Mouse (Mus musculus) left cerebral cortex, postnatal 25 days (tissue): ENCODE measurements around the gene Mapkap1. TPM values are rescaled to one million over a fixed set of nuclear protein-coding genes. Genes with fewer than 3 reads are reported as not detected.
A peak's percentile ranks its signal among the peaks of the same experiment; 100 is the strongest.

Source experiments
- DNase-seq, 2 experiments: peaks; one replicate each; pipeline ENCODE4 v3.0.0; 2022; ENCODE audit warnings: low spot score in 2 of 2, mixed read lengths in 1 of 2
- intact Hi-C: fragments of 180-260 bp; cut with DNase I; formaldehyde crosslinking; loops from one replicate; pipeline ENCODE4 v1.15.1; 2025
- total RNA-seq, 2 experiments: library from RNA; stranded (reverse); gene quantifications; 2 replicates each; pipeline ENCODE4 v1.2.3; 2021

Gene Mapkap1
- total RNA-seq, 2 experiments from 2014 or later: 73.2 to 73.7 TPM

DNA sequence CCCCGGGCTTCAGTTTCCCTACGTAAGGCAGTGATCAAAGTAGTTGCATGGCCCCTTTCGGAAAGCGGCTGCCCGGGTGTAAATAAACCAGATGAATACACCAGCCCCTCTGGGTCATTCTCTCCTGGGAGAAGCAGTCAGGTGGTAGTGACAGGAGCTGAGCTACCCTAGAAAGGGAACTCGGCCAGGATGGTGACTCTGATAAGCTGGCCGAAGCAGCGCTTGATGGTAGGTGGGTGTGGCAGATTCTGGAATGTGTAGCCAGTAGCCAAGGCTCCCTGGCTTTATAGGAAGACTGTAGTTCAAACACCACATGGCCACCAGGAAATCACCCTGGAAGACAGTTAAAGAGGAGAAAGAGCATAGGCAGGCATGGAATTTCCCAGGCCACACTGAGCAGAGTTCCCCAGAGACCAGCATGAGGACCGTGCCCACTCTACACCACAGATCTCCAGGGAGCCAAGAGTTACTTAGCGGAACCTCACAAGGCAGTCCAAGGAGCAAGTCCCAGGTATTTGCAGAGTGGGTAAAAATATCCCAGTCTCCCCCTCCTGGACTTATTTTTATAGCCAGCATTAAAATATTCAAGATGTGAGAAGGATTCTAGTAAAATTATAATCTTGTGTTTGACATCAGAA, 214.3 kb downstream of the Mapkap1 start:
- intact Hi-C loops: no loop called here
- no peak for DNase-seq

DNA sequence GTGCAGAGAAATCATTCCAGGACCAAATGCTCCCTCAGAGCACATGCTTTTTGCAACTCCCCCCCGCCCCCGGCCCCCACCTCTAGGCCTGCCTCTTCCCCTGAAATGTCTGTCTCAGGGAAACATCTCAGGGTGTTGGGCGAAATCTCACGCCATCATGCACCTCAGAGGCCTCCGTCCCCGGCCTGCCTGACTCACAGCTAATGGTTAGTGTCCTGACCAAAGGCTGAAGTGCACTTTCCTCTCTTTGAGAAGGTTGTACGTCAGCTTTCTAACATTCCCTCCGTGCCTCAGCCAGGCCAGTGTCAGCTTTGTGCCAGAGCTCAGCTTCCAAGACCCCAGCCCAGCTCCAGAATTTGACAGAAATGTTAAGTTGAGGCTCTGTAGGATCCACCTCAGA, 214.9 kb downstream of the Mapkap1 start:
- DNase-seq: no peak
- intact Hi-C loops: no loop called here

DNA sequence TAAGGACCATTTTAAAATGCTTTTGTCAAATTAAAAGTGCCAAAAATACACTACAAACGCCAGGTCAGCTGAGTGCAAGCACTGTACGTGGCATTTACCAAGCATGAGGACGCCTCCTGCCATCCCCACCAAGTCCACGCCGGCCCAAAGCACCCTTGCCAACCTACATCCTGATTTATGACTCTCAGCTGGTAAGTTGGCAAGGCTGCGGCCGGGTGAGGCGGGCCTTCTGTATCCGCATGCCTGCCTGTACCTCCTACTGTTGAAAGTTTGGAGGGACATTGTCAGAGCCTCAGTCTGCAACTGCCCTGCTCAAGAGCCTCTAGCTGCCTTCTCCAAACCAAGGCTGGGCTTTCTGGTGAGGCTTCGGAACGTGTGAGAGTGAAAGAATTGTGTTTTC, 215.9 kb downstream of the Mapkap1 start:
- DNase-seq: no peak
- intact Hi-C loops: no loop called here

DNA sequence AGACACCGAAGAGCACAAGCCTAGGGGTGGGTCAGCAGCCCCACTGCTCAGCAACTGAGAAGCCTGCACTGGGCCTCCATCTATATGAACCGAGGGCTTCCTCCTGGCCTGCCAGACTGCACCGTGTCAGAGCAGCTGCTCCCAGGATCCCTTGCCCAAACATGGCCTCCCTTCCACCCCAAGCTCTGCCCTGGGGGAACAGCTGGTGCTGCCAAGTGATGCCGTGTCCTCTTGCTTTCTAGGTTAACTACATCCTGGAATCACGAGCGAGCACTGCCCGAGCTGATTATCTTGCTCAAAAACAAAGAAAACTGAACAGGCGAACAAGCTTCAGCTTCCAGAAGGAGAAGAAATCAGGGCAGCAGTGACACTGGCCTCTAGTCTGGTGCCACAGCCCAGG, 216.6 kb downstream of the Mapkap1 start:
- DNase-seq: no peak
- intact Hi-C loops: no loop called here

DNA sequence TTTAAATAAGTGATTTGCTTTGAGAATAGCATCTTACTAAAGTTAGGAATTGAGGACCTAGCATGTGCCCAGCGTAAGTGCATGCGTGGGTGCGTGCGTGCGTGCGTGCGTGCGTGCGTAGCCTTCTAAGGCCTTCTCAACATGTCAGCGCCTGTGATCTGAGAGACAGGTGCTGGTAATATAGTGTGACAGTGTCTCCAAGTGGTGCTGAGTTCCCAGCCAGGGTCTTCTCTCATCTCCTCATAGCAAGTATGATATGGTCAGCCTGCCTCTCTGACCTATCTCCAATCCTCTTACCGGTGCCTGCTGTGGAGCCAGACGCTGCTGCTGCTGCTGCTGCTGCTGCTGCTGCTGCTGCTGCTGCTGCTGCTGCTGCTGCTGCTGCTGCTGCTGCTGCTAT, 217.5 kb downstream of the Mapkap1 start:
- intact Hi-C loops: no loop called here
- no peak for DNase-seq

DNA sequence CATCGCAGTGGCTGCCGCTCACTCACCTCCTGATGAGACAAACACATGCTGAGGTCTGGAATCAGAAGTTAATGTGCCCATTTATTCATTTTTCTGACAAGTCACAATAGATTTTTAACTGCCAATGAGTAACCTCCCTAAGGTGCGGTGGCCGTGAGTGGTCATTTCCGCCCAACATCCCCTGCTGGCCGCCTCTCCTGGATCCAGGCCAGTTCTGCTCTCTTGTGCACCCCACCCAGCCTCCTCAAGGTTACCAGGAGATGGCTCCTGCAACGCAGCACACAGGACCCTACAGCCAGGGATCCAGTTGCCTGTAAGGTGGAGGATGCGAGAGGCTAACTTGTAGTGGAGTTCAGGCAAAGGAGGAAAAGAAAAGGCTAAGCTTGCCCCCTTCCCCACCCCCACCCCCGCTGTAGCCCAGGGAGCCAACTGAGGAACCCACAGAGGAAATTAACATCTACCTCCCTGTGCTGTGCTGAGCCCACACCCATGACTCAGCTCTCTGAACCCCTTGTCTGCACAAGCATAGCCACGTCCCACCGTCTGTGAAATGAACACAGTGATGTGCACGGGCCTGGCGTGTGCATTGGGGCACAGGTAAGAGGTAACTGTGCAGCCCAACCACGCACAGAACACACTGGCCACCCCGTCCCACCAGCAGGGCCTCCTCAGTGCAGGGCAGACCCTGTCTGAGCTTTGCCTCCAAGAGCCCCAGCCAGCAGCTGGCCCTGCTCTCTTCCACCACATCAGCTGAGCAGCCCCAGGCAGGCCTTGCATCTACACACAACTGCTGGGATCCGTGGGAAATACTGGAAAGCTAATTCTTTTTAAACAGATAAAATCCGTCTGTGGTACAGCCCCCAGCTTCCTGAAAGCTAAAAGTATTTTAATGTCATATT, 221.0 kb downstream of the Mapkap1 start:
- DNase-seq: peak in 1 of 2 experiments; percentile 30
- intact Hi-C loops: no loop called here

DNA sequence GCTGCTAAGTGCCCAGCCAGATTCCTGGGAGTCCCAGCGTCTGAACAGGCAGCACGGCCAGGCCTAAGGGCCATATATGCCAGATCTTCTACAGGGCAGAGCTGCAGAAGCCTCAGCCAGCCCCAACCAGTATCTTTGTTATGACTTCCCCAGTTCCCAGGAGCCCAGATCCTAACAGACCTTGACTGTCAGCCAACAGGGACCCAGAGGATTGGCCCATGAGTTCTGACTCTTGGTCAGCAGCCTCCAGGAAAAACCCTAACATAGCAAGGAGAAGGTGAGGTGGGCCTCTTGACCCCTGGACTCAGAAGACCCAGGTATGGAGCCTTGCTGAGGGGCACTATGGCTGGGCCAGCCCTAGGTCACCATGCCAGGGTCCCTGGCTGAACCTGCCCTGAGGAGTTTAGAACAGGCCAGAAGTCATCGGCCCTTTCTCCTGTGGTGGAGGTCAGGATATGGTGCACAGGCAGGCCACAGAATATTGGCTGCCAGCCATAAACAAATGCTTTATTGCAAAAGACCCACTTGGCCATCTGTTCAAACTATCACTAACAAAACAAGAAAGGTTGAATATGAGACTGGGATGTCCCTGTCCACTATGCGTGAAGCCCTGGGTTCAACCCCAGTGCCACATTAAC, 222.5 kb downstream of the Mapkap1 start:
- intact Hi-C loops: no loop called here
- DNase-seq: no peak

DNA sequence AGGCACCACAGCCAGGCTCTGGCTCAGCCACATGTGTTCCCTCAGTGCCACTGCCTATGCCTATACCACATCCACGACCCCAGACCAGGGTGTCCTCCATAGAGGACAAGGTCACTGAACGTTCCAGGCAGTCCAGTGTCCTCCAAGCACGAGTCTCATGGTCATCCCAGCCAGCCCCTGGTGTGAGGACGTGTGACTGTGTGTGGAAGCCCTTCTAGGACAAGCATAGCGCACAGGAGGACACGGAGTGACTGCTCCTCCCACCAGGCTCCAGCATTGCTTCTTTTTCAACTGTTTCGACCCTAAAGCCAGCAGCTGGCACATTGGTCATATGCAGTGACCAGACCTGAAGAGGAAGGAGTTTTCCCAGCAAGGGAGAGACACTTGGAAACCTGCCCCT, 223.2 kb downstream of the Mapkap1 start:
- no peak for DNase-seq
- intact Hi-C loops: loop anchor here (5.0 to 10.0 kb wide), 2 partner anchors 92 to 885 kb away; no protein-coding TSS in a partner anchor

DNA sequence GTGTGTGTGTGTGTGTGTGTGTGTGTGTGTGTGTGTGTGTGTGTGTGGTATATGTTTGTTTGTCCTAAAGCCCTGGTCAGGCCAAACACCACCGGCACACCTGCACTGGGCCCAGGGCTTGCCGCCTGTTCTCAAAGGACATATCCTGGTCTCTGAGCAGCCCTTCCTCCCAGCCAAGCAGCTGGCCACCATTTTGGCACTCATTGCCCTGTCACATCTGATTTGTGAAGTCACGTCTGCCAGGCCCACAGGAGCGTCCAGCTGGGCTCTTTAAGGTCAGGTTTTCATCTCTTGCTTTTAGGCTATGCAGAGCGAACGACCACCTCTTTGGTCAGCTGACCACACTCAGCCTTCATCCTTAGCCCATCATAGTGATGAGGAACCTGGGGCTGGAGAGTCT, 223.9 kb downstream of the Mapkap1 start:
- intact Hi-C loops: loop anchor here (5.0 to 10.0 kb wide), 2 partner anchors 93 to 886 kb away; no protein-coding TSS in a partner anchor
- no peak for DNase-seq

DNA sequence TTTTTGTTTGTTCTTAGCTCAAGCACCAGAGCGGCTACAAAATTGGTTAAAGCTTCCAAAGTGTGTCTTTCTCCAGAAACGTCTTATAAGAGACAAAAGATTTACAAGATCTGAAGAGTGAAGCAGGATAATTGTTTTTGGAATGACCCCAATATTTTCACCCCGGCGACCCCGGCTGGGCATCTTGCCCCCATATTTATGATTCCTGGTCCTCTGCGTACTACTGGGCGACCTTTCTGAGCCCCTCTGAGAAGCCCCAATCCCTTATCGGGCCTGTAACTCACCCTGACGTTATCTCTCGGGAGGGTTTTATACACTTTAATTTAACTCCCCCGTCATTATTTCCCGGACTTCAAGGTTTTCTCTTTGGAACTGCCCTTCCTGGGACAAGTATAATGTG, 225.5 kb downstream of the Mapkap1 start:
- intact Hi-C loops: loop anchor here (5.0 to 10.0 kb wide), 2 partner anchors 95 to 887 kb away; no protein-coding TSS in a partner anchor
- DNase-seq: no peak

DNA sequence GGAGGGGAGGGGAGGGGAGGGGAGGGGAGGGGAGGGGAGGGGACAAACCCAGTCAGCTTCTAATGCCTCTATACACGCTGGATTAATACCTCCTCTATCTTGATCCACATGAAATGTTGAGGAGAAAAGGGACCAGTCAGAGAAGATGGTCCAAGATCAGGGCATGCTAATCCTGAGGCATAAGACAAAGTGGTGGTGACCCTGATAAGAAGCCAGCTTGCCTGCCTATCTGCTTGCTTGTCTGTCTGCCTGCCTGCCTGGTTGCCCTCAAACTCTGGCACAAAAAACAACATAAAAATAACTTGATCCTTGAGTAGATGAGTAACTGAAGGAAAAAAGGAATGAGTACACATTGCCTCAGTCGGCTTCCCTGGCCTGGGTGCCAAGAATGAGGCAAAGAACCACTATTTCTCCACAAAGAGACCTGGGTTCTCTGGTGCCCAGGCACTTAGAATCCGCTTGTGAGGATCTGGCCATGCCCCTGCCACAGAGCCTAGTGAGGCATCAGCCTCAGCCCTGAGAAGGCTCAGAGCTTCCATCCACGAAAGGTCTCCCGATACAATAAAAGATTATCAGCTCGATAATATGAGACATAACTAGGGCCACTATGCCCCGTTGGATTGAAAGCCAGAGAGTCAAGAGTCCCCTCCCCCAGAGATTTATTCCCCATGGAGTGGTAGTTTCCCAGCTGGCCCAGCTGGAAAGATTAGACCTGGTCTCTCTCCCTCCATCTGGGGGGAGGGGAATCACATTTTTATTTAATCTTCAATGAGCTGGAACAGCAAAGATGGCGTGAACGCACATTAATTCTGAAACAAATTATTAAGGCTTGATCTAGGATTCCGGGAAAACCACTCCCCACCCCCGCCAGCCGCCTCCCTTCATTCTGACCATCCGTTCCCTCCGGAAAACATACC, 228.9 kb downstream of the Mapkap1 start:
- intact Hi-C loops: loop anchor here (10.0 kb wide), 1 partner anchor 891 kb away; no protein-coding TSS in a partner anchor
- no peak for DNase-seq

DNA sequence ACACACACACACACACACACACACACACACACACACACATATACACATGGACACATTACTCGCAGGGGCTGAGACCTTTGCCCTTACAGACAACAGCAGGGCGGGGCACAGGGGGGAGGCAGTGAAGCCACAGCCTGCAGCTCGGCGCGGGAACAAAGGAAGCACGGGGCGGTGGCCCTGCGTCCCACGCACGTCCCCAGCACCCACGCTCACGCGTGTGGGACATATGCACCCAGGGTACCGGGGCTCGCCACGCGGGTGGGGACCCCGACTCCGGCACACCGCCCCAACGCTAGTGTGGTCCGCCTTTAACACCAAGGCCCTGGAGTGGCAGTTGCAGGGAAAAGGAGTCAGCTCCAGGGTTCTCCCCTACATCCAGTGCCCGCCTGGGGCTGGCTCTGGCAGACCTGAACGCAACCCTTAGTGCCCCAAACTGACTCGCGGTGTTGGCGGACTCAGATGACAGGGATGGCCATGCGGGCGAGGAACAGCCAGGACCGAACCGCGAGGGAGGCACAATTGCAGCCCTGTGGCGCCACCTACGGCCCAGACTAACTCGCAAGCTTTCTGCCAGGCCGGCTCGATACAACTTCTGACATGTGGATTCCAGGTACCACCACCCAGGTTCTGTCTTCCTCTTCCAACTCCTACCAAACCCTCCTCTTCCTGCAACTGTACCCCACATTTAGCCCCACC, 232.5 kb downstream of the Mapkap1 start:
- DNase-seq: peak; percentile 85 to 87

DNA sequence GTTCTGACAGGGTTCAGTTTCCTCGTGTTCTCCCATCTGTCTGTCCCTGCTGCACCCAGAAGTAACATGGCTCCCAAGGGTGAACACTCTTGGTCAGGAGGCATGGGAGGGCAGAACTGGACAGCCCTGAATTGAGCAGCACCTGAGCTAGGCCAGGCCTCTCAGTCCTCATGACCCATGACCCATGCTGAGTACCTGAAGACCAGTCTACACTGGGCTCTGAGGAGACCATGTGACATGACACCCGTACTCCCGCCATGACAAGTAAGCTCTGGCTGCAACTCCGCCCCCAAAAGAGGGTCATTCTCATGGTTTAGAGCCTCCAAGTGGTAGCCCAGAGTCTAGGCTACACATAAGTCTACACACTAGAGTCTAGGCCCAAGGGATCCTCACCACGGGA, 233.2 kb downstream of the Mapkap1 start:
- no peak for DNase-seq
- intact Hi-C loops: loop anchor here (2.0 to 10.0 kb wide), 3 partner anchors 667 to 895 kb away; no protein-coding TSS in a partner anchor

More for the DNA sequence above, 232.5 kb downstream of the Mapkap1 start:
- intact Hi-C loops: loop anchor here (2.0 to 10.0 kb wide), 2 partner anchors 666 to 894 kb away; no protein-coding TSS in a partner anchor

DNA sequence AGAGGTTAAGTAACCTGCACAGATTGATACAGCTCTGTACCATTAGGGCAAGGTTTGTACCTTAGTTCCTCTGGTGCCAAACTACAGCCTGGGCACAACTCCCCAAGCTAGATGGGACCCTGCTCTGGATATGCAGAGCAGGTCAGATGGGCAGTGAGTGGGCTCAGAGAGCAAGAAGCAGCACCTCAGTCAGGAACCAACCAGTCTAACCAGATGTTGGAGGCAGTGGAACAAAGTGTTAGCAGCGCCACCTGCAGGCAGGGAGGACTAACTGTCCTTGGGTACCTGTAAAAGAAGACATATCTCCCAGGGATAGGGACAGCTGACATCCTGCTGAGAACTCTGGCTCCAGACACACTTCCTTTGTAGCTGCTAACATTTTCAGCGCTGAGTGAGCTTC, 235.8 kb downstream of the Mapkap1 start:
- intact Hi-C loops: loop anchor here (5.0 kb wide), 1 partner anchor 820 kb away; no protein-coding TSS in a partner anchor
- no peak for DNase-seq

DNA sequence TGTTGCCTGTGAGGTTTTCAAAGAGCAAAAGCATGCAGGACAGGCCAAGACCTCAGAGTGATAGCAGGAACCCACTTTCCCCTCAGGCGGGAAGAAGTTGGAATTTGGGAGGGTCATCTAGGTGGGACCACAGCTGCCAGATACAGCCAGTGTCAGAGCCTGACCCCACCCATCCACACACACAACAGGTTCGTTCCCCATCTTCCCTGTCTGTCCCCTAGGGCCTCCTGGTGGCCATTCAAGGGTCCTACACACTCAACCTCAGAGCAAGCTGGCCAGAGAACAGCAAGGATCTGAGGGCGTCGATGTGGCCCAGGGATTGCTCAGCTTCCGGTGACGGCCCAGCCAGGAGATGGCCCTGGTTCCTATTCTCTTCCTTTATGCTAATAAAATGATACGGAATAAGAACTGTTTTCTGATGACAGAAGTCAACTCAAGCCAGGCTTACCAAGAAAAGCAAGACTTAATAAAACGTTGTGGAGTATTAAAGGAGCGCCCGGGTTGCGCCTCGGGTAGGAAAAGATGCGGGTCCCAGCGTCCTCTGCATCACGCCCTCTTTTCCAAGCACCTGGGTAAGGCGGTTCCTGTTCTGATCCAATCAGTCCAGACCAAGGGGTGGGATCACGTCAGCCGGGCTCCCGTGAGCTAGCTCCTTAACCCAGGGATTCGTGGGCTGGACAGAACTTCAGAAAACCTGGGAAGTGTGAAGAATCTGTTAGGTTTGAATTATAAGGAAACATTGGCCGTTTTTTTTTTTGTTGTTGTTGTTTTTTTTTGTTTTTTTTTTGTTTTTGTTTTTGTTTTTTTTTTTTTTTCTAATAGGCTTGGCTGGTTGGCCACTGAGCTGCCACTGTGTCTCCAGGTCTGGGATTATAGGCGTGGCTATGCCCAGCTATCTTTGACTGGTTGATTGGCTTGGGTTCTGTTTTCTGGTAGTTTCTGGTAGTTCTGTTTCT, 238.3 kb downstream of the Mapkap1 start:
- intact Hi-C loops: loop anchor here (5.0 kb wide), 1 partner anchor 823 kb away; no protein-coding TSS in a partner anchor
- DNase-seq: no peak

DNA sequence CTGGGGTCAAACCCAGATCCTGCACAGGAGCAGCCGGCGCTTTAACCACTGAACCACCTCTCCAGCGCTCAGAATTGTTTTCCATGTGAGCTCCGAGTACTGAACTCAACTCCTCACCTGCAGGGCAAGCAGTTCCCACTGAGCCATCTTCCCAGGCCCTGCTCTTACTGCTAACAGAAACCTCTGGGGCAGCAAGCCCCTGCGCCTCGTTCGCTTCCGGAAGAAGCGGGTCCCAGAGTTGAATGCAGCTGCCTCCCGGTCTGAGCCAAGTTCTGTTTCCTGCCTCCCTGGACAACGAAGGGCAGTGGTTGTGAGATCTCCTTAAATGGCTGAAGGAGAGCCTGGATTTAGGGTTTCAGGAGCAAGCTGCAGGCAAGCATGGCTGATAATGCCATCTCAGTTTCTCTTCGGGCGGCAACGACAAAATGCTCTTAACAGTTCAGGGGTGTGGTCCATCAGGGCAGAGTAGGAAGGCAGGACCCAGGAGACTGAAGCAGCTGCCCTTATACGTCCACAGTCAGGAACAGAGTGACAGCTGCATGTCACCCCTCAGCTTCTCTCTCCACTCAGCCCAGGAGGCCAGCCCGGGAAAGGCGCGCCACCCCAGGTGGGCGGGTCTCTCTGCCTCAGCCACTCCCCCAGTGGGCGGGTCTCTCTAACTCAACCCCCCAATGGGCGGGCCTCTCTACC, 239.4 kb downstream of the Mapkap1 start:
- intact Hi-C loops: no loop called here
- DNase-seq: no peak

DNA sequence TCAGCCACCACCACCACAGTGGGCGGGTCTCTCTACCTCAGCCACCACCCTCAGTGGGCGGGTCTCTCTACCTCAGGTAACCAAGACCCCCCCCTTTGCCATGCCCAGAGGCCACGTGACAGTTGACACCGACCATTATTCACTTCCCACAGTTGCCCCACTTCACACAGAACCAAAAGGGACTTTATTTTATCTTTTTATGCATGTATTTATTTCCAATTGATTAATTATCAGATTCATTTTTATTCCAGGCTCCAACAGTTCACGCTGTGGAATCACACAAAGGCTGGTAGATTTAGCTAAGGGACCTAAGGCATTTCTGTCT, 239.9 kb downstream of the Mapkap1 start:
- no peak for DNase-seq
- intact Hi-C loops: no loop called here
